Mouse (Mus musculus): ENCODE measurements around the gene Copb1.

DNA sequence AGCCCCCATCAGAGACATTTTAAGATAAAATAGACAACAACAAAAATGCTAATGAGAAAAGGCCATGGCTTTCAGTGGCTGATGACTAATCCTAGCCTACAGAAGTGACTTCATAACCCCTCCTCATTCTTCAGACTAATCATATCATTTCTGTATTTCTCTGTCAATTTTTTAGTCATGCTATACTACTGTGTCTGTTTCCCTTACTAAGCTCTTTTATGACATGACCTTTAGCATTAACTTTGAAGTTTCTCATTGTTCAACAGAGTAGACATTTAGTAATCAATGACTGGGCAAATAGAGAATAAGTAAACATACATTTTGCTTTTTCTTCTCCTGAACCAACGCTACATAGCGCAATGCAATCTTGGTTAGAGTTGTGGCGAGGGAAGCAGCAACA, 22.7 kb downstream of the Copb1 start:
- TF ChIP-seq CTCF (IDR thresholded peaks at IDR 0.05 in 2 of 3, conservative IDR thresholded peaks at IDR 0.05 in 1 of 3; ENCODE audit: control insufficient read depth in 1 of 3, insufficient read depth in 1 of 3, low read depth in 2 of 3, low read length in 3 of 3, poor library complexity in 1 of 3, severe bottlenecking in 1 of 3): no peak
- no peak for TF ChIP-seq TBP (IDR thresholded peaks at IDR 0.05; ENCODE audit: low read depth, low read length)
- TF ChIP-seq KAT2A (conservative IDR thresholded peaks at IDR 0.05; ENCODE audit: low read depth, low read length): no peak
- TF ChIP-seq POLR2A (IDR thresholded peaks at IDR 0.05; ENCODE audit: control insufficient read depth in 1 of 2, insufficient read depth in 1 of 2, low read depth in 1 of 2, low read length in 2 of 2, poor library complexity in 1 of 2): no peak
